Mouse (Mus musculus): ENCODE results near the gene Pcyt1a. TPM values are rescaled to one million over a fixed set of nuclear protein-coding genes. Genes with fewer than 3 reads are reported as not detected.

Gene Pcyt1a
- total RNA-seq, 2 experiments from 2014 or later: 73.1 to 78.1 TPM

DNA sequence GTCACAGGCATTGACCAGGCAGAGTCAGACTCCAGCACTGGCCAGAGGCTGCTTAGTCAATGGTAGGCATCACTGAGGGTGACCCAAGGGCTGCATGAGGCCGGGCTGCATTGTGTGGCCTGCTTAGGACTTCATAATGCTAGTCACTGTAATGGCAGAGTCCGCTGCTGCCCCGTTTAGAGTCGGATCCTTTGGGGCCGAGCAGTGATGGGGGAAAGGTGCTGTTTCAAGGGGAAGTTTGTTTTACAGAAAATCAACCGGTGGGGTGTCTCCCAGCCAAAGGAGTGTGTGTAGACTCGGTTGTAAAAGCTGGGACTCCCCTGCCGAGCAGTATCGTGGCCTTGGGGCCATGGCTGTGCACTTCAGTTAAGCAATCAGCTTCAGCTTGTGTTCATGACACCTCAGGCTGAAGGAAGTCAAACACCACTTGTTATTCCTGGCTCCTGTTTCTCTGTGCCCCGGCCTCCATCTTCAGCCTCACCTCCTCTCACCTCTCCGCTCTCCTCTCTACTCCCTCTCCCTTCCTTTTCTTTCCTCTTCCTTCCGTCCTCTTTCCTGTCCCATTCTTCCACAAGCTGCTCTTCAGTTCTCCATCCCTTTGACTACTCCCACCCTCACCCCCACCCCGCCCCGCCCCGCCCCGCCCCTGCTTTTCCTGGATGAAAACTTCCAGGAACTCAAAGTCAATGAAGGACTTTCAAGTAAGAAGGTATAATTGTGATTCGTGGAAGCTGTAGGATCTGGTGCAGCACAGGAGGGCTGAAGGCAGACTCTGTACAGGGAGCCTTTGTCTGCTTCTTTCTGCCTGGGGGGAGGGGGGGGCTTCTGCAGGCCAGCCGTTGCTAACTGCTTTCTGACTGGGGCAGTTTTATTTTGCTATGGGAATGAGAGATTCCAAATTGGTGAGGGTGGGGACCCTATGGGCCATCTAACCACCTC, 79.9 kb downstream of the Pcyt1a start:
- DNase-seq: no peak

DNA sequence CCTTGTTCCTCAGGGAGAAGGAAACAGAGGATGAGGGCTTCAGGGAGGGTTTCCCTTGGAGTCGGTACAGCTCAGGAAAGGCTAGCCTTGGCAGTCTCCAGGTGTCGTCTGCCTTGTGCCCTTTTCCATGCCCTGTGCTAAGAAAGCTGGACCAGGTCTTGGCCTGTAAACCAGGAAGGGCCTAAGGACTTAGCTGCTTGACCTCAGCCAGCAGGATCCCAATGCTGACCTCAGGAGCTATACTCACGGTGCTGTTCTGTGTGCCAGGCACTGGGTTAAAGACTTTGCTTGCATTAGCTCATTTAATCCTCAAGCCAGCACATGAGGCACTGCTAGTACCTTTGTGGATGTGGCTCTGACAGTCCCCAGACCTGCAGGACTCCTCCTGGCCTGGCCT, 80.6 kb downstream of the Pcyt1a start:
- no peak for DNase-seq

DNA sequence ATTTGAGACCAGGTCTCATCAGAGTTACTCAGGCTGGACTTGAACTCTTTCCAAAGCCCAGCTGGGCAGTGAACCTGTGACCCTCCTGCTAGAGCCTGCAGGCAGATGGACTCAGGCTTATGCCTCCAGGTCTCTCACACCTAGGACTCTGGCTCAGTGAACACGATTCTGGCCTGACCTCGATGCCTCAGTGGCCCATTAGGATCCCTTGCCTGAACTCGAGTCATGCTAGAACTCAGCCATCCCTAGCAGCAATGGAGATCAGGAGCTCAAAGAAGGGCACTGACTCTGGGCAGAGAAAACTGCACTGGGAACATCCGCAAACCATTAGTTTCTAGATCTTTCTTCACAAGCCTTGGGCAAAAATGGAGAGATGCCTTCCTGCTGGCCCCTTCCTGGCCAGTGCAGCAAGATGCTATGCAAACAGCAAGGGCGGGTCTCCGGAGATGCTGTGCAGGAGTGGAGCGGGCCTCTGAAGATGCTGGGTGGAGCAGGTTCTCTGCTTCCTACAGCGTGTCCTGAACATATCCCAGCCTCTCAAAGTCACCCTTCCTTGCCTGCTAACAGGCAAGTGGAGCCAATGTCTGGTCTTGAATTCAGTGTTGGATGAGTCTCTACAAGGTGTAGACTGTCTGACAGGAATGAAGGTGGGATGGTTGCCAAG, 81.2 kb downstream of the Pcyt1a start:
- DNase-seq: no peak

DNA sequence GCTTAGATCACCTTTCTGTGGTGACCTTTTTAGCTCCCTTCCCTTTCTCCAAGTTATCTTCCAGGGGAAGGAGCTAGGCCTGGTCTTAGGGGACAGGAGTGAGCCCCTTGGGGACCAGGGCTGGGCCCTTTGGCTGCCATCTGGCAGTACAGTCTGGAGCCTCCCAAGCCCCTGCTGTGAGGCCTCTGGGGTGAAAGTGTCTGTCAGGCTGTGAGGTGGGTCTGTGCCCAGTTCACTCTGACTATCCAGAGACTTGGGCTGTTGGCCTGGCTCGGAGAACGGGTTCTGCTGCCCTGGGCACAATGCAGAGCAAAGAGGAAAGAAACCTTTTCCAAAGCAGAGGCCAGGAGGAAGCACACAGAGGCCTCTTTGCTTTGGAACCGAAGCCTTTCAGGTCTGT, 82.2 kb downstream of the Pcyt1a start:
- DNase-seq: peak; percentile 79

DNA sequence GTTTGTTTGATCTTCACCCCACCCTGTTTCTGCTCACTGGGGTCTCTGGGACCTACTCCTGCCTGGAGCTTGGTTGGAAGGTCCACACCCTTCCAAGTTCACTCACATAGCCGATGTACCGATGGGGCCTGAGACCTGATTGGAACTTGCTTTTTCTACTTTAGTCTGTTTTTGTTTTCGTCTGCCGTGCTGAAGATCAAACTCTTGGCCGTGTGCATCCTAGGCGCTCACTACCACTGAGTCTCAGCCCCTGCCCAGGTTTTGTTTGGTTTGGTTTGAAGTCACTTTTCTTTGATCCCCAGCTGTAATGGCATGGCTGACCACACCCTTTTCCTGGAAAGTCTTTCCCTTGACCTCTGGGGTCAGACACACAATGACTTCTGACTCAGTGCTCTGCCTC, 82.7 kb downstream of the Pcyt1a start:
- no peak for DNase-seq

DNA sequence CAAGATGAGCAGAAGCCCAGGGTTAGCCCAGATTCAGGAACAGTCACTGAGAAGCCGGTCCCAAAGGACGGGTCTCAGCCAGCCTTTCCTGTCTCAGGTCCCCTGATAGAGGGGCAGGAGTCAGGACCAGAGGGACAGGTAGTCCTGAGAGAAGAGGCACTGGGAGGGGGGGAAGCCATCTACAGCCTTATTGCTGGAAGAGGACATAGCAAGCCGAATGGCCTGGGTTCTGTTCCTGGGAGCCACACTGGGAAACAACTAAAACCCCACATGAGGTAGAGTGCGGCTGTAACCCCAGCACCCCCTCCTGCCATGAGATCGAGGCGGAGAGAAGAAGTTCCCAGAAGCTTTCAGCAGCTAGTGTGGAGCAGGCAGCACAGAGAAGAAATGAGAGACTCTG, 83.2 kb downstream of the Pcyt1a start:
- DNase-seq: no peak

DNA sequence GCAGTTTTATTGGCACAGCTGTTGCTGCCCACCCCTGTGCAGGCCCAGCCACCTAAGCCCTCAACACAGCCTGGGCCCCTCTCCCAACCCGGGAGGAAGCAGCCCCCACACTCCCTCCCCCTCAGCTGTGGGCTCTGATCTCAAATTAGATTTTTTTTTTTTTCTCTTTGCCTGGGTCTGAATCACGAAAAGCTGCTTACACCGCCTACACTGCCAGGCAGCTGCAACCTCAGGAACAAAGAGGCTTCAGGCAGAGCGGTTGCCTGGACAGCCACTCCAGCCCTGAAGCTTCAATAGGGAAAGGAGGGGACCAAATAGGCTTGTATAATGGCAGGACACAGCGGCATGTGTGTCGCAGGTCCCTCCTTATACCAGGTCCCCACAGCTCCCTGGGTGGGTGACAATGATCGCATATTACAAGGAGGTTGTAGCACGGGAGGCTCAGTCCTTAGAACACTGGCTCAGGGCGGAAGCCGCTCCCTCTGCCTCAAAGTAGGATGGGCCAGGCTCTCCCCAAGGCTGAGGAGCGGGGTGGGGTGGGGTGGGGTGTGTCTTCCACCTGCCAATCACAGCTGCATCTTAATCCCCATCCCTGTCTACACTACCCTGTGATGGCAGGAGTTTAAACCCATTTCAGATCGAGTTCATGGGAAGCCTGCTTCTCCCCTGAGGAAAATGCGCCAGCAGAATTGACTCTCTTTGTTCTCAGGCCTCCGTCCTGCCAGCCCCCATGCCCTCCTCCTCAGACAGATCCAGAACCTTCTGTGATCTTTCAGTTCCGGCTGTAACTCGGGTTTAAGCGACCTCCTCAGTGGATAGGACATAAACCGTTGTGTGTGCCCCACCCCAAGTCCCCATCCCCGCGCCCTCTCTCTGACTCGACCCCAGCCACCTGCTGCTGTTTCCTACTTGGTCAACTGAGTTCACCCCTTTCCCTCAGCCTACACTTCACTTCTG, 85.6 kb downstream of the Pcyt1a start:
- DNase-seq: peak; percentile 35

DNA sequence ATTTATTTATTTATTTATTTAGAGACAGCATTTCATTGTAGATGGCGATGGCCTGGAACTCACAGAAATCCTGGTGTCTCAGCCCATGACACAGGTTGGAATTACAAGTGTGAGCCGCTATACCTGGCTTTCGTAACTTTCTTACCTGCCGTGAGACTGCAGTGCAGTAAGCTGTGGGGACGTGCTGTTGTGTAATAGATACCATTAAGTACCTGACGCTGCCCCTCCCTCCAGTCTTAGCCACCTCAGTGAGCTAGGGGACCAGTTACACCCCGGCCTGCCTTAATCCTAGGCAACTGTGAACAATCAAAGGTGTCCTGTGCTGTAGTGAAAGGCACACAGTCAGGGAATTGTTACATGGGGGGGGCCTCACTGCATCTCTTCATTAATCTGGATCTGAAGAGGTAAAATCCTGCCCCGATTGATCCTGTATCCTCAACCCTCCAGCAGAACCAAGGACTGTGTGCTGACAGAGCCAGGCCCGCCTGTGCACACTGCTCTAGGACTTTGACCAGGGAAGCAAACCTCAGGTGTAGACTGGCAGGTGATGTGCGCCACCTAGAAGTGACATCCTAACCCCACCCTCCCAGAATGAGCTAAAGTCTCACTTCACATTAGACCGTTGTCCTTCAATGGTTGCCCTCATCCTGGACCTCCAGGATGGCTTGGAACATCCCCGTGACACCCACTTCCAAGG, 87.2 kb downstream of the Pcyt1a start:
- DNase-seq: no peak

DNA sequence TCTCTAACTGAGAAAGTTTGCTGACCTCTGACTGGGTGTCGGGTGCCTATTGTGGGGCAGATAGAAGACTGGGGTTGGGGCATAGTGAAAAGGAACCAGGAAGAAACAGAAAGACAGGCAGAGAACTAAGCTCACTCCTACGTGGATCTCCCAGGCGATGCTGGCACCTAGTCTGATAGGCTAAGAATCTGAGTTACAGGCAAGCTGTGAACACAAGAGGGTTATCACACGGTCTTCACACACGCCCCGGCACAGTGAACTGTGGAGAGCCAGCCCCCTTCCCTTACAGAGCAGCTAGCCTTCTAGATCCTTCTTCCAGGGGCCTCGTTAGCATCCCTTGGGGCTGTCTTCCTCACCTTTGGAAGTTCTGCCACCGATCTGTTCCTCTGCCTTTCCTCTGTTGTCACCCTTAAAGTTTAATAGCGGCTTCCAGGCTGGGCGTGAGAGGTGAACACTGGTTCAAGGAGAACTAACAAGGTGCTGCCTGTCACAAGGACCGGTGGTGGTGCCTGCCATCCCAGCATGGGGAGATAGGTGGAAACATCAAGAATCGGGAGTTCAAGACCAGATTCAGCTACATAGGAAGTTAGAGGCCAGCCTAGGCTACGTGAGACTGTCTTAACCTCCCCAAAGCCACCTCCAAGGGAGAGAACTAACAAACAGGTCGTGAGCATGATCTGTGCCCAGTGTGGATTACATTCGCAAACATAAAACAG, 89.1 kb downstream of the Pcyt1a start:
- DNase-seq: no peak

DNA sequence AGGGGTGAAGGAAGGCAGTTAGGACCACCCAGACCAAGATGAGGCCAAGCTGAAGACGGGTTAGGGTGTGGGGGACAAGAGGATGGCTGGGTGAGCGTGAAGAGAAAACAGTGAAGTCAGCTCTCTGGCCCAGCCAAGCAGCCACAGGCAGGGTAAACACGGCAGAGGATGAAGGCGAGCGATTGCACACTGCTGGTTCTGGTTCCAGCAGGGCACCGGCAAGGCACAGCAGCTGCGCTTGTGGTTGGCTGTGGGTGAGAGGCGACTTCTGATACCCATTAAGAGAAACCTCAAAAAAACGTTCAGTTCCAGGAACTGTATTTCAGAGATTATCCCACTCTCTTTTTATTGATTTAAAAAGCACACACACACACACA, 89.6 kb downstream of the Pcyt1a start:
- DNase-seq: peak; percentile 47

DNA sequence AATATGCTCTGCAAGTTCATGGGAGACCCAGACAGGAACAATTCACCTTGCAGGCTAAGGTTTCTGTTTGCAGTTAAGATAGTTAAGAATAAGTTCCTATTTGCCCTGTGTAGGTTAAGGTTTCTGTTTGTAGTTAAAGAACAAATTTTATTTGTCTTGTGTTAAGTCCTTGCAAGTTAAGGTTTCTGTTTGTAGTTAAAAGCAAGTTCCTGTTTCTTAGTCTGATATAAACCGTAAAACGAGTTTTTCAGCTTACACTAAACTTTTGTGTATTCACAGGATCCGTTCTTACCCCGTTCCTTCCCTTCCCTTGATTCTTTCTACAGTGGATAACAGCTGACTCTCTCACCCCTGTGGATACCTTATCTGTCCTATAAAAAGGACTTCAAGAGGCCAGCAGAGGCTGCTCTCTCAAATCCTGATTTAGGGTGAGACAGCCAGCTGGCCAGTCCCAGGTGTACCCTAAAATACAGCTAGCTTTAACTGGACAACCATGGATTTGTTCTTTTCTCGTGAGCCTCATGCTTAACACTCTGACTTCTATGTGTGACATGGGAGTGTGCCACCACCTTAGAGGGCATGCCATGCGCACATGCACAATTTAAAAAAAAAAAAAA, 92.0 kb downstream of the Pcyt1a start:
- DNase-seq: no peak

DNA sequence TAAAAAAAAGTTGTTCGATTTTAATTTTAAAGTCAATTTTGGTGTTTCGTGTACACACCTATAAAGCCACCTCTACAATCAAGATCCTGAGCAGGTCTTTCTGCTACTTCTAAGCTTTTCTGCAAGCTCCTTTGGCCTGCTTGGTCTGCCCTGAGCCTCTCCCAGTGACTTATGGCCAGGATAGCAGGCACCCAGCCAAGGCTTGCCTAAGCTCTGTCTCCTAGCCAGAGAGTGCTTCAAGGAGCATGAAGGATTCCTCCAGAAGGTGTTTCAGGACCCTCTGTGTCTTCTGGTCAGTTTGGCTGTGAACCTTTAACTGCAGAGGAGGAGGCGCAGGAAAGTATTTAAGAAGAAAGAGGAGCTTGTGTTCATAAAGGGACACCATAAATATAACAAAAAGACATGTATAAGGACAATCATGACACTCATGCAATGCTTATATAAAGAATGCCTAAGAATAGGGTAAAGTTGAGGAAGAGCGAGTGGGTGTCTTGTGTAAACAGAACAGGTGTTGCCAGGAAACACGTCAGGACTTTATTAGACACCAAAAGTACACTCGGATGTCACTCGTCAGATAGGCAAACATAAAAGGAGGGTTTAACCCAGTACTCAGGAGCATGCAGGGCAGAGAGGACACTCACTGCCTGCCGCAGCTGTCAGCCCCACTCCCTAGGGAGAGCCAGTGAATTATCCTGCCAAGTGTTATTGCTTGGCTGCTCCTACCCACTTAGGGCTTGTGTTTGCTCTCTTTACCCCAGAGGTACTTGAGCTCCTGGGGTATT, 92.9 kb downstream of the Pcyt1a start:
- DNase-seq: peak; percentile 91

DNA sequence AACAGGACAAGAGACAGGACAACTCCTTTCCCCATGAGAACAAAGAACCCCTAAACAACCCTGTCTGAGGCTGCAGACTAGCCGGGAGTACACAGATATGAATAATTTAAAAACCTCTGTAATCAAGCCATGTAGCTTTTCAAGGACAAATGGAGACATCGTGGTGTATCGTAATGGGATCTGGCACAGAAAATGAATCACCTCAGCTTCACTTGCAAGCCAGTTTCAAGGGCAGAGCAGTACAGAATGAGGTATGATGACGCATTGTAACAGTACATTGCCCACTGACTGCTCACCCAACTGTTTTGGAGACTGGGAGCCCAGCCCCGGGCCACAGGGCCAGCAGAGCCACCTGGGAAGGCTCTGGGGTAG, 93.5 kb downstream of the Pcyt1a start:
- DNase-seq: peak; percentile 65

Other genes starting within 250 kb of the Pcyt1a start
- gene Fbxo45, start 183.8 kb upstream of the Pcyt1a start, total RNA-seq (2021): 10 to 100 TPM; 18.2 to 20.0 TPM
- gene Wdr53, start 183.7 kb upstream of the Pcyt1a start, total RNA-seq (2021): 10 to 100 TPM; 12.3 to 13.9 TPM
- gene Smco1, start 159.5 kb upstream of the Pcyt1a start, total RNA-seq (2021): under 1 TPM; 0.18 to 0.97 TPM
- gene Rnf168, start 153.5 kb upstream of the Pcyt1a start, total RNA-seq (2021): 10 to 100 TPM; 20.6 to 21.3 TPM
- 10 to 100 TPM; 50.6 to 61.5 TPM for gene Ubxn7, start 98.7 kb upstream of the Pcyt1a start, total RNA-seq (2021)
- gene Tm4sf19, start 30.4 kb upstream of the Pcyt1a start, total RNA-seq (2021): under 1 TPM in 1 of 2 experiments, not detected in 1; 0.42 TPM
- gene Tctex1d2, start 11.2 kb upstream of the Pcyt1a start, total RNA-seq (2021): 1 to 10 TPM; 5.8 to 6.0 TPM
- not detected for gene Slc51a, start 57.0 kb downstream of the Pcyt1a start, total RNA-seq (2021)
- gene Zdhhc19, start 65.3 kb downstream of the Pcyt1a start, total RNA-seq (2021): not detected
- 100 to 1,000 TPM; 138 to 212 TPM for gene Tfrc, start 178.0 kb downstream of the Pcyt1a start, total RNA-seq (2021)
- 10 to 100 TPM; 45.1 to 85.2 TPM for gene Tnk2, start 213.0 kb downstream of the Pcyt1a start, total RNA-seq (2021)